Mouse (Mus musculus) heart, adult 2 months (tissue): ENCODE results near the gene Atp6v0a4.

Source experiments
- CTCF ChIP-seq: fragments of 200-600 bp; IDR thresholded peaks from 2 replicates; pipeline ENCODE4 v1.8.1; 2022; ENCODE audit warnings: antibody characterized with exemption, mild to moderate bottlenecking, moderate library complexity
- POLR2A ChIP-seq: fragments of 200-500 bp; IDR thresholded peaks from 2 replicates; pipeline ENCODE4 v1.6.1; 2011; ENCODE audit warnings: mild to moderate bottlenecking, low read depth, low read length, control low read depth; ENCODE audit not compliant: insufficient read depth

- TF ChIP-seq CTCF = no peak
- TF ChIP-seq POLR2A = no peak
Measured at GRCm38 (mm10) chr6:38110859-38111258, 13.5 kb downstream of the Atp6v0a4 start.
